Mouse (Mus musculus) midbrain, embryonic 16.5 days (tissue): ENCODE measurements around the gene Ppp1r26. TPM values are rescaled to one million over a fixed set of nuclear protein-coding genes. Genes with fewer than 3 reads are reported as not detected.

Experiments
- ATAC-seq: fragments of 200-750 bp; cut with Nextera tagmentation; 2 replicates; pipeline ENCODE4 v1.8.0; 2017; ENCODE audit warnings: moderate TSS enrichment
- H3K27ac ChIP-seq: fragments of 300-500 bp; sonication (generic); 2 replicates; pipeline ENCODE4 v1.5.1; 2014; ENCODE audit warnings: mild to moderate bottlenecking, low read length, mixed read lengths
- H3K27me3 ChIP-seq: fragments of 300-500 bp; sonication (generic); 2 replicates; pipeline ENCODE4 v1.6.1; 2014; ENCODE audit warnings: low read depth, low read length, mixed read lengths; ENCODE audit not compliant: control insufficient read depth, insufficient read depth
- H3K36me3 ChIP-seq: fragments of 300-500 bp; sonication (generic); 2 replicates; pipeline ENCODE4 v1.6.1; 2014; ENCODE audit warnings: mild to moderate bottlenecking, low read length, moderate library complexity, mixed read lengths; ENCODE audit not compliant: control insufficient read depth, insufficient read depth
- H3K4me1 ChIP-seq: fragments of 300-500 bp; sonication (generic); 2 replicates; pipeline ENCODE4 v1.6.1; 2014; ENCODE audit warnings: mild to moderate bottlenecking, low read length, mixed read lengths; ENCODE audit not compliant: control insufficient read depth, insufficient read depth
- H3K4me2 ChIP-seq: fragments of 300-500 bp; sonication (generic); 2 replicates; pipeline ENCODE4 v1.6.1; 2014; ENCODE audit warnings: mild to moderate bottlenecking, low read length, mixed read lengths
- H3K4me3 ChIP-seq: fragments of 300-500 bp; sonication (generic); 2 replicates; pipeline ENCODE4 v1.5.1; 2014; ENCODE audit warnings: low read depth, mild to moderate bottlenecking, low read length, moderate library complexity, mixed read lengths
- H3K9ac ChIP-seq: fragments of 300-500 bp; sonication (generic); 2 replicates; pipeline ENCODE4 v1.6.1; 2014; ENCODE audit warnings: low read depth, low read length, mixed read lengths
- H3K9me3 ChIP-seq: fragments of 300-500 bp; sonication (generic); replicated peaks from 2 replicates; pipeline ENCODE4 v1.6.1; 2014; ENCODE audit warnings: mild to moderate bottlenecking, low read length, mixed read lengths; ENCODE audit not compliant: control insufficient read depth, poor library complexity, severe bottlenecking
- WGBS: fragments of 180-500 bp; shearing (Covaris S2); extraction: QIAGEN DNeasy Blood & Tissue Kit; methylation state at CpG from one replicate; pipeline ENCODE4 v1.1.7; 2014; 5-methylcytosine and 5-hydroxymethylcytosine counted together
- polyA plus RNA-seq: library from polyadenylated mRNA; unstranded; fragments of >200 nt; fragmentation: Nextera tagmentation; extraction: Ambion mirVana; gene quantifications from 2 replicates; pipeline ENCODE4 v1.2.1, GENCODE M21; 2015

The Ppp1r26 gene
- polyA plus RNA-seq, 1 experiment from 2014 or later = 22.7 TPM

GRCm38 (mm10) chr2:28479208-28480204, 32.9 kb downstream of the Ppp1r26 start:
- Histone ChIP-seq H3K9me3 (no peaks in the 10 kb centered on the region), H3K4me3 (no peak overlapping the region), H3K9ac (no peak overlapping the region), H3K27ac (no peak overlapping the region), H3K4me1 (no peaks in the 10 kb centered on the region), H3K36me3 (no peaks in the 10 kb centered on the region), H3K27me3 (no peaks in the 10 kb centered on the region), H3K4me2 (no peak overlapping the region)
- ATAC-seq = no peak
- WGBS = 81% methylated on average over 19 of the region's 20 CpGs

- 84% methylated on average over 2 of the region's 2 CpGs for WGBS
- H3K36me3 ChIP-seq = no peaks in the 10 kb centered on the region
- no peaks in the 10 kb centered on the region for H3K9me3 ChIP-seq
- no peak overlapping the region for H3K9ac ChIP-seq
- ATAC-seq = no peak
- H3K4me2 ChIP-seq = no peak overlapping the region
- no peak overlapping the region for H3K4me3 ChIP-seq
- no peak overlapping the region for H3K27ac ChIP-seq
- no peaks in the 10 kb centered on the region for H3K4me1 ChIP-seq
- H3K27me3 ChIP-seq = no peaks in the 10 kb centered on the region
Observed at GRCm38 (mm10) chr2:28483861-28484260, 37.3 kb downstream of the Ppp1r26 start.

GRCm38 (mm10) chr2:28494521-28494920, 47.9 kb downstream of the Ppp1r26 start:
- no peaks in the 10 kb centered on the region for H3K36me3 ChIP-seq
- H3K9ac ChIP-seq = no peak overlapping the region
- no peaks in the 10 kb centered on the region for H3K4me1 ChIP-seq
- no peak overlapping the region for H3K27ac ChIP-seq
- ATAC-seq = no peak
- no peak overlapping the region for H3K4me3 ChIP-seq
- 97% methylated on average over 2 of the region's 2 CpGs for WGBS
- H3K4me2 ChIP-seq = no peak overlapping the region
- H3K27me3 ChIP-seq = no peaks in the 10 kb centered on the region
- H3K9me3 ChIP-seq = no peaks in the 10 kb centered on the region

- Histone ChIP-seq H3K9ac (no peak overlapping the region), H3K9me3 (no peaks in the 10 kb centered on the region), H3K36me3 (no peaks in the 10 kb centered on the region), H3K27ac (no peak overlapping the region), H3K4me1 (no peaks in the 10 kb centered on the region), H3K27me3 (no peaks in the 10 kb centered on the region), H3K4me2 (no peak overlapping the region), H3K4me3 (no peak overlapping the region)
- no peak for ATAC-seq
- WGBS = 92% methylated on average over 14 of the region's 14 CpGs
Observed at GRCm38 (mm10) chr2:28495207-28495756, 48.7 kb downstream of the Ppp1r26 start.

DNA sequence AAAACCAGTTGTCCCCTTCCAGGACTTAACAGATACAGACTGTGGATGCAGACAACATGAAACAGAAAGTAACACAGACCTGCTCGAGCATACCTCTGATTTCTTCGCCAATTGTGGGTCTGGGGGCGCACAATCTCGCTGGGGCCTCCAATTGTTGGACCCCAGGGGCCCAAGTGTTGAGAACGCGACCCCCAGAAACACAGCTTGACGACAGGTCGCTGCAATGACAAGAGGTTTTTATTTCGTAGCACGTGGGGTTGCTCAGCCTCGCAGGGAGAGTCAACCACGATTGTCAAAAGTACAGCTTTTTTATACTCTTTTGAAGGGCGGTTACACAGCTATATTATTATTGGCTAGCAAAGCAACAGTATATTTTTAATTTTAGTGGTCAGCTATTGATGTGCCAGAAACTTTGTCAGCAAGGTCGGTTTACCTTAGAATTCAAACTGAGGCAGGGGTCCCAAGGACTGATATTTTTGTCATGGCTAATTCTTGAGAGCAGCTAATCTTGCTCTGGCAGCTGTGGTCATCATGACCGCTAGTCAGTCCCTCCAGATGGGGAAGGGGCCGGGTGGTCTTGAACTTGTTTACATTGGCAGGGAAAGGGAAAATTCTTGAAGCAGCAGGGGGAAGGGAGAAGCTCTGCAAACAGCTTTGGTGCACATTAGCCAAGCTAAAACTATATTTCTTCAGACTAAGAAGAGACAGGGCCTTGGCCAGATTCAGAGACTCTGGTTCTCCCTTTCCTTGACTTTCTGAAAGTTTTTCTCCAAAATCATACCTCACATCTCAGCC, 49.4 kb downstream of the Ppp1r26 start:
- ATAC-seq = no peak

DNA sequence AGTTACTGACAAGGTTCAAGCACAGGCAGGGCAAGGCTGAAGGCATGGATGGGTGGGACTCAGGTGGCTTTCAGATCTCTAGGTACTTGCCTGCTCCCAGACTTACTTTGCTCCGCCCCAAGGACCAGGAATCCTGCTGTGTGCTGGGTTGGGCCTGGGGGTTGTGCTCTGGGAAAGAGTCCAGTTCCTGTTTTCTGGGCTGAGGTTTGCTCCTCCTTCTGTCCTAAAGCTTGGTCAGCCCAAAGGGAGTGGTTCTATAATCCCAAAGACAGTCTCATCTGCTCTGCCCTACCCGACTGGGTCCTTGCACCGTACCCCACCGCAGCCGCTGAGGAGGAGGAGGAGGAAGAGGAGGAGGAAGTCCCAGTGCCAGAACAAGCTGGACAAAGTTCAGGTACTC, 50.1 kb downstream of the Ppp1r26 start, which contains the start of gene Gbgt1:
Gene Gbgt1, plus strand, starts transcription at position 221 of the 400 bp plus-strand sequence.
- Histone ChIP-seq H3K4me3 (no peak within 1 kb of the TSS), H3K9ac (no peak within 1 kb of the TSS), H3K27ac (no peak within 1 kb of the TSS), H3K4me2 (no peak within 1 kb of the TSS), H3K4me1 (no peaks in the 10 kb centered on the region), H3K9me3 (no peaks in the 10 kb centered on the region), H3K36me3 (no peaks in the 10 kb centered on the region), H3K27me3 (no peaks in the 10 kb centered on the region)
- WGBS = 79% methylated on average over 5 of the region's 5 CpGs
- no peak for ATAC-seq

More for the DNA sequence above, 49.4 kb downstream of the Ppp1r26 start:
- H3K4me1 ChIP-seq = no peaks in the 10 kb centered on the region
- H3K36me3 ChIP-seq = no peaks in the 10 kb centered on the region
- H3K9ac ChIP-seq = no peak overlapping the region
- no peaks in the 10 kb centered on the region for H3K9me3 ChIP-seq
- H3K4me2 ChIP-seq = no peak overlapping the region
- no peaks in the 10 kb centered on the region for H3K27me3 ChIP-seq
- WGBS = 84% methylated on average over 16 of the region's 16 CpGs
- H3K27ac ChIP-seq = no peak overlapping the region
- no peak overlapping the region for H3K4me3 ChIP-seq

- Histone ChIP-seq H3K4me2 (no peak overlapping the region), H3K4me1 (no peaks in the 10 kb centered on the region), H3K36me3 (no peaks in the 10 kb centered on the region), H3K27me3 (no peaks in the 10 kb centered on the region), H3K4me3 (no peak overlapping the region), H3K9me3 (no peaks in the 10 kb centered on the region), H3K9ac (no peak overlapping the region), H3K27ac (no peak overlapping the region)
- WGBS = 89% methylated on average over 5 of the region's 5 CpGs
- ATAC-seq = no peak
Observed at GRCm38 (mm10) chr2:28497561-28497960, 51.0 kb downstream of the Ppp1r26 start.

DNA sequence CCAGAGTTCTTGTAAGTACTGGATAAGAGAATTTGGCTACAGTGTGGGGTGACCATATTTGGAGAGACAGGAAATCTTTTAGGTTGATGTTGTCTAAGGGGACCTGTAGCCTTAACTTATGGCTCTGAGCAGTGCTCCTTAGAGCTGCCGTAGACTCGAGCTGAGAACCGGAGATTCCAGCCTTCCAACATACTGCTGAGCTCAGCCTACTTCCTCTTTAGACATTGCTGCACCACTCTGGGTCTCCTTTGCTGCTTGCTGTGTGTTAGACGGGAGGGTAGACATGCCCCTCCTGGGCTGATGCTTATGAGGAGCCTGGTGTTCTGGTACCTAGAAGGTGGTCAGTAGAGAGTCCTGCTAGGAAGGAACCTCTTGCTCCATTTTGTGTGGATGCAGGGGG, 51.8 kb downstream of the Ppp1r26 start:
- Histone ChIP-seq H3K36me3 (no peaks in the 10 kb centered on the region), H3K4me3 (no peak overlapping the region), H3K4me2 (no peak overlapping the region), H3K27ac (no peak overlapping the region), H3K9me3 (no peaks in the 10 kb centered on the region), H3K4me1 (no peaks in the 10 kb centered on the region), H3K27me3 (no peaks in the 10 kb centered on the region), H3K9ac (no peak overlapping the region)
- ATAC-seq = no peak
- WGBS = 90% methylated on average over 4 of the region's 4 CpGs
